Mouse (Mus musculus) midbrain, postnatal 0 days (tissue): Measurements from ENCODE around the gene Tmem79. TPM values are rescaled to one million over a fixed set of nuclear protein-coding genes. Genes with fewer than 3 reads are reported as not detected.
A peak's percentile ranks its signal among the peaks of the same experiment; 100 is the strongest.
"Not testable (repeated sequence)": the region's sequence is repeated elsewhere in the genome, so short reads cannot be mapped to it uniquely, and the experiment has no call there.

Experiments used
- ATAC-seq: fragments of 200-750 bp; cut with Nextera tagmentation; 2 replicates; pipeline ENCODE4 v1.8.0; 2017; ENCODE audit warnings: moderate number of reproducible peaks, mild to moderate bottlenecking, moderate TSS enrichment, moderate library complexity; ENCODE audit not compliant: low FRiP score
- DNase-seq: peaks from one replicate; pipeline ENCODE4 v3.0.0-alpha.2; 2015; ENCODE audit warnings: low spot score
- H3K27ac ChIP-seq: fragments of 300-500 bp; sonication (generic); 2 replicates; pipeline ENCODE4 v1.5.1; 2014; ENCODE audit warnings: low read depth, mild to moderate bottlenecking, low read length, mixed read lengths
- H3K27me3 ChIP-seq: fragments of 300-500 bp; sonication (generic); 2 replicates; pipeline ENCODE4 v1.6.1; 2014; ENCODE audit warnings: low read length, control low read depth, mixed read lengths; ENCODE audit not compliant: insufficient read depth
- H3K36me3 ChIP-seq: fragments of 300-500 bp; sonication (generic); 2 replicates; pipeline ENCODE4 v1.6.1; 2014; ENCODE audit warnings: low read length, control low read depth, mixed read lengths; ENCODE audit not compliant: insufficient read depth
- H3K4me1 ChIP-seq: fragments of 300-500 bp; sonication (generic); 2 replicates; pipeline ENCODE4 v1.6.1; 2014; ENCODE audit warnings: mild to moderate bottlenecking, control low read depth, antibody characterized with exemption, low read length, mixed read lengths; ENCODE audit not compliant: insufficient read depth
- H3K4me2 ChIP-seq: fragments of 300-500 bp; sonication (generic); 2 replicates; pipeline ENCODE4 v1.6.1; 2014; ENCODE audit warnings: low read depth, mild to moderate bottlenecking, low read length, mixed read lengths; ENCODE audit not compliant: poor library complexity, severe bottlenecking
- H3K4me3 ChIP-seq: fragments of 300-500 bp; sonication (generic); 2 replicates; pipeline ENCODE4 v1.5.1; 2014; ENCODE audit warnings: low read depth, mild to moderate bottlenecking, low read length, moderate library complexity
- H3K9ac ChIP-seq: fragments of 300-500 bp; sonication (generic); replicated peaks from 2 replicates; pipeline ENCODE4 v1.6.1; 2014; ENCODE audit warnings: mild to moderate bottlenecking, low read length, moderate library complexity, mixed read lengths; ENCODE audit not compliant: poor library complexity, severe bottlenecking
- H3K9me3 ChIP-seq: fragments of 300-500 bp; sonication (generic); 2 replicates; pipeline ENCODE4 v1.6.1; 2016; ENCODE audit warnings: low read length, control low read depth
- CTCF ChIP-seq: IDR thresholded peaks from 2 replicates; pipeline ENCODE4 v1.5.1; 2016; ENCODE audit warnings: antibody characterized with exemption, mild to moderate bottlenecking
- WGBS: fragments of 180-500 bp; shearing (Covaris S2); extraction: QIAGEN DNeasy Blood & Tissue Kit; methylation state at CpG from one replicate; pipeline ENCODE4 v1.1.7; 2014; 5-methylcytosine and 5-hydroxymethylcytosine counted together
- polyA plus RNA-seq: library from polyadenylated mRNA; unstranded; fragments of >200 nt; fragmentation: Nextera tagmentation; extraction: Ambion mirVana; gene quantifications from 2 replicates; pipeline ENCODE4 v1.2.1, GENCODE M21; 2015
- total RNA-seq: library from RNA; depleted of rRNA; stranded (reverse); fragments of >200 nt; gene quantifications from 2 replicates; pipeline ENCODE4 v1.2.3, GENCODE M21; 2014

The Tmem79 gene
- total and polyA plus RNA-seq, 2 experiments from 2014 or later, result 0.33 to 0.93 TPM

- peak overlapping the region; percentile 69 for H3K4me2 ChIP-seq
- peak overlapping the region; percentile 78 for H3K4me3 ChIP-seq
- ATAC-seq (no peak), DNase-seq (no peak)
- H3K9ac ChIP-seq, result peak overlapping the region; percentile 86
- H3K36me3 ChIP-seq, result peaks cover 19% of the 10 kb centered on the region; the same call in 1 of the 2 replicates
- WGBS, result under 1% methylated on average over 30 of the region's 30 CpGs
- H3K27me3 ChIP-seq, result no peaks in the 10 kb centered on the region
- 0 out of 2 replicates have a peak, but pooled peaks cover 6% of the 10 kb centered on the region for H3K4me1 ChIP-seq
- peak overlapping the region; percentile 92 for H3K27ac ChIP-seq
- TF ChIP-seq CTCF, result no peak
- H3K9me3 ChIP-seq, result no peaks in the 10 kb centered on the region
Observed at GRCm38 (mm10) chr3:88297321-88297851, 38.6 kb downstream of the Tmem79 start.

GRCm38 (mm10) chr3:88296561-88297318 lies 39.2 kb downstream of the Tmem79 start, which contains the start of the genes Tsacc and Cct3:
Gene Tsacc, minus strand, starts transcription at chr3:88296999.
Gene Cct3, plus strand, starts transcription at chr3:88297116.
- Histone ChIP-seq H3K4me2 (peak within 1 kb of the TSS; percentile 69), H3K9ac (peak within 1 kb of the TSS; percentile 86), H3K27me3 (no peaks in the 10 kb centered on the region), H3K36me3 (peaks cover 14% of the 10 kb centered on the region; the same call in 1 of the 2 replicates), H3K9me3 (no peaks in the 10 kb centered on the region), H3K4me1 (0 out of 2 replicates have a peak, but pooled peaks cover 6% of the 10 kb centered on the region), H3K27ac (peak within 1 kb of the TSS; percentile 92), H3K4me3 (peak within 1 kb of the TSS; percentile 78)
- under 1% methylated on average over 44 of the region's 44 CpGs for WGBS
- DNase-seq (peak; percentile 99), ATAC-seq (peak; percentile 99)
- peak; percentile 61 for TF ChIP-seq CTCF

- no peaks in the 10 kb centered on the region for H3K9me3 ChIP-seq
- peak; percentile 22; the same call in 1 of the 2 replicates for ATAC-seq
- DNase-seq, result no peak
- no peaks in the 10 kb centered on the region for H3K27me3 ChIP-seq
- WGBS, result under 1% methylated on average over 12 of the region's 12 CpGs
- no peak for TF ChIP-seq CTCF
- peak overlapping the region; percentile 42; the same call in 1 of the 2 replicates for H3K9ac ChIP-seq
- 0 out of 2 replicates have a peak, but pooled peaks cover 6% of the 10 kb centered on the region for H3K4me1 ChIP-seq
- H3K4me3 ChIP-seq, result peak overlapping the region; percentile 78
- peaks cover 9% of the 10 kb centered on the region; the same call in 1 of the 2 replicates for H3K36me3 ChIP-seq
- H3K4me2 ChIP-seq, result peak overlapping the region; percentile 45
- H3K27ac ChIP-seq, result peak overlapping the region; percentile 78; the same call in 1 of the 2 replicates
Observed at GRCm38 (mm10) chr3:88296110-88296560, 39.8 kb downstream of the Tmem79 start.

- H3K27me3 ChIP-seq, H3K9me3 ChIP-seq, H3K4me2 ChIP-seq, ATAC-seq, H3K9ac ChIP-seq, H3K27ac ChIP-seq, H3K36me3 ChIP-seq, H3K4me3 ChIP-seq, H3K4me1 ChIP-seq, DNase-seq: not testable (repeated sequence)
- 77% methylated on average over 1 of the region's 1 CpGs for WGBS
Observed at GRCm38 (mm10) chr3:88295272-88295671, 40.7 kb downstream of the Tmem79 start.

- Histone ChIP-seq H3K4me3 (no peak overlapping the region), H3K9ac (no peak overlapping the region), H3K4me2 (no peak overlapping the region), H3K4me1 (no peaks in the 10 kb centered on the region), H3K27me3 (no peaks in the 10 kb centered on the region), H3K27ac (no peak overlapping the region), H3K9me3 (no peaks in the 10 kb centered on the region), H3K36me3 (no peaks in the 10 kb centered on the region)
- DNase-seq (peak; percentile 5), ATAC-seq (no peak)
- peak; percentile 56 for TF ChIP-seq CTCF
- 33% methylated on average over 4 of the region's 4 CpGs for WGBS
Observed at GRCm38 (mm10) chr3:88291970-88292369, 44.0 kb downstream of the Tmem79 start.

- ATAC-seq, H3K9ac ChIP-seq, DNase-seq, H3K4me3 ChIP-seq, H3K4me2 ChIP-seq, H3K36me3 ChIP-seq, H3K9me3 ChIP-seq, H3K27me3 ChIP-seq, H3K4me1 ChIP-seq, H3K27ac ChIP-seq: not testable (repeated sequence)
- 75% methylated on average over 8 of the region's 10 CpGs for WGBS
Observed at GRCm38 (mm10) chr3:88288133-88288713, 47.7 kb downstream of the Tmem79 start.
